Mouse (Mus musculus) frontal cortex, adult 2 months (tissue): ENCODE measurements around the gene Slc30a5. TPM values are rescaled to one million over a fixed set of nuclear protein-coding genes. Genes with fewer than 3 reads are reported as not detected.
"Not testable (repeated sequence)": the region's sequence is repeated elsewhere in the genome, so short reads cannot be mapped to it uniquely, and the experiment has no call there.

Experiments
- DNase-seq, 2 experiments: peaks; one replicate each; pipeline ENCODE4 v3.0.0; 2022; ENCODE audit warnings: low spot score in 1 of 2; ENCODE audit errors: extremely low spot score in 1 of 2
- polyA plus RNA-seq: library from polyadenylated mRNA; depleted of rRNA; stranded (reverse); fragments of >200 nt; gene quantifications from 2 replicates; pipeline ENCODE4 v1.2.3, GENCODE M21; 2012; rRNA removed

The Slc30a5 gene
- polyA plus RNA-seq: 42.0 and 43.4 TPM in 2 replicates

DNA sequence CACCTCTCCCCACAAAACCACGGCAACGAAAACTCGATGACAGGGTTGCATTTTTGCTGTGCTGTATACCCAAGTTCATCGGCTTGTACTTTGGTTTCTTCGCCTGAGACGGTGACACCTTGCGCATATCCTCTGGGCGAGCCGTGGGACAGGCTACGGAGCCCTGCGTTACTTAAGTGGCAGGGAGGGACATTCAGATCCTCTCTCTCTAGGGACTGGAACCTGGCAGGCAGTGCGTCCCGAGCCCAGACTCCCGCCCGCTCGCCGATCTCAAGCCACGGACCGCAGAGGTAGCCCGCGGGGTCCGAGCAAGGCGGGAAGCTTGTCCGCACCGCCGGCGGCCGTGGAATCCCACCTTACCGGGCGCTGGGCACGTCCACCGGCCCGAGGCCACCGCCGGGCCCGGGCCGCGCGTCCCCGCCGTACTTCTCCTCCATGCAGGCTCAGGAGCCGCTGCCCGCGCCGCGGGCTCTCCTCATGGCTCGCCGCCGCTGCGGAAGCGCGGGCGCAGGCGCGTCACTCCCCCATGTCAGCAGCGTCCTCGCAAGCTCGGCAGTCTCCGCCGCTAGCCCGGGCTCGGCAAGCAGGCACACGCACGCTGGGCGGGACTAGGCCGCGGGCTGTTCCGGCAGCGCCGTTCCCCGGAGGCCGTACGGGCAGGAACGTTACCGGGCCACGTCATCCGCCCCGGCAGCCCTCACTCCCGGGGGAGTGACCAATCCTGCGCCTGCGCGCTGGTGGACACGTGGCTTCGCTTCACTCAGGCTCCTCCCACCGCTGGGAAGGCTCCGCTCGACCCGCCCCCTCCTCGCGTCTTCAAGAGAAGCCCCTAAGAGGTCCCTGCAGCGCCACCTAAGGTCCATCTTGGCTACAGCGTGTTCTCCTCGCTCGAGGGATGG is at the start of gene Slc30a5:
Gene Slc30a5 (minus strand): TSS at position 687 of the 899 bp plus-strand sequence.
- DNase-seq: peak; percentile 99 to 100

DNA sequence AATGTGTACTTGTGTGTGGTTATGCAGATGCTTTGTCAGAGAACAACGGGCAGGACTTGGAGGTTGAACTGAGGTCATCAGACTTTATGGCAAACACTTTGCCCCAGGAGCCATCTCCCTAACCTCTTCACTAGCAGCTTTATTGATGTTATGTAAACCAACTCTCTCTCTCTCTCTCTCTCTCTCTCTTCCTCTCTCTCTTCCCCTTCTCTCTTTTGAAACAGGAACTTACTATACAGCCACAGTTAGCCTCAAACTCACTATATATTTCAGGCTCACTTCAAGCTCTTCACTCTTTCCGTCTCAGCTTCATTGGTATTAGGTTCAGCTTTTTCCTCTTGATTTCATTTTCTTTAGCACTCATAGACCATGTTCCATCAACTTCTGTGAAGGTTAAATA is 48.7 kb upstream of the Slc30a5 start:
- DNase-seq: no peak

DNA sequence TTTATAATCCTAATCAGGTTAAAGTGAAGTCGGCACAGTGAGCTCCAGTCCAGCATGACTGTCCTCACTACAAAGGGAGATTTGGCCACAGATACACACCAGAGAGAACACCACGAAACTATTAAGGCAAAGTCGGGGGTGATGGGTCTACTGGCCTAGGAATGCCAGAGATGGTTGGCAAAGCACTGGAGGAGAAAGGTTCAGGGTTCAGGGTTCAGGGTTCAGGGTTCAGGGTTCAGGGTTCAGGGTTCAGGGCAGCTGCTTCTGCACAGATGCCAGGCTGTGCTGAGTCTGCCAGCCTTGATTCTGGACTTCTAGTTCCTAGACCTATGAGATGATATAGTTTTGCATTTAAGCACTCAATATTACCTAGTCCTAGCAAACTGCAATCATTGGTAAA is 46.6 kb upstream of the Slc30a5 start:
- no peak for DNase-seq

DNA sequence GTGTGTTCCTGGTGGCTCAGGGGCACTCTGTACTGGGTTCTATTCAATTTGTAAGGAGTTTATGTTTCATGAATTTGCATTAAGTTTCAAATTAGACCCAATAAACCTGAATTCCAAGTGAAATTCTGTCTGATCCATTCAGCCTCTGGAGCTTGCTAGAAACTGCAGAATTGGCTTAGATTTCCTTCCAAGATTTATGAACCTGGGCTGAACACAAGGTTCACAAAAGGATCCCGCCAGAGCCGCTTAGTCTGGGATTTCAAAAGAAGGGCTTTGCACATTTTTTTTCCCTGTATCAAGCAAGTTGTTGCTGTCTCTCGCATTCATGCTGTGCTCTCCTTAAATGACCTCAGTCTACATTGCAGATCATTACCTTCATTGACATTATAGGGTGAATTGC is 46.1 kb upstream of the Slc30a5 start:
- no peak for DNase-seq

DNA sequence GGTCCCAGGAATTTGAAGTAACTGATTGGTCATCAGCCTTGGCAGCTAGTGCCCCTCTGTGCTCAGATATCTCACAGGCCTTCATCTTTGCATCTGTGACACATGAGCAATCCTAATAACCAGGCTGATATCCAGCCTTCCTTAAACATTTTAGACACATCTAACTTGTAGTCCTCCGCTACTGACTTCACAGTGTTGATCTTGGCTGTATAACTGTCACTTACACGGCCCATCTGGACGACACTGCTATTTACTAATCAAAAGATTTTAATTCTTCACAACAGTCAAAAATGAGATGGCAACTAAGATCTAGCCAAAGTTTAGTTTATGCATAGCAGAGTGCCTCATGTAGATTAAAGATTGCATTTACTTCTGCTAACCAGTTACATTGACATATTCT is 45.0 kb upstream of the Slc30a5 start:
- no peak for DNase-seq

DNA sequence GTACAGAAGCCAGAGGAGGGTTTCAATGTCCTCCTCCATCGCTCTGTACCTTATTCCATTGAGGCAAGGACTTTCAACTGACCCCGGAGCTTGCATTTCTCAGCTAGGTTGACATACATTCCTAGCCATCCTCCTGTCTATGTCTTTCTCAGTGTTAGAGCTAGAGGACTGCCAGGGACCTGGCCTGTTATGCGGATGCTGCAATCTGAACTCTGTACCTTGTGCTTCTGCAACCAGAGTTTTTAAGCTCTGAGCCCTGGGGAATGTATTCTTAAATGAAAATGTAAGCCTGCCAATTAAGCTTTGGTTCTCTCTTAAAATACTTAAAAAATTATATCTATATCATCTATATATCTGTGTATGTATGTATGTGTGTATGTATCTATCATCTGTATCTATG is 44.5 kb upstream of the Slc30a5 start:
- no peak for DNase-seq

DNA sequence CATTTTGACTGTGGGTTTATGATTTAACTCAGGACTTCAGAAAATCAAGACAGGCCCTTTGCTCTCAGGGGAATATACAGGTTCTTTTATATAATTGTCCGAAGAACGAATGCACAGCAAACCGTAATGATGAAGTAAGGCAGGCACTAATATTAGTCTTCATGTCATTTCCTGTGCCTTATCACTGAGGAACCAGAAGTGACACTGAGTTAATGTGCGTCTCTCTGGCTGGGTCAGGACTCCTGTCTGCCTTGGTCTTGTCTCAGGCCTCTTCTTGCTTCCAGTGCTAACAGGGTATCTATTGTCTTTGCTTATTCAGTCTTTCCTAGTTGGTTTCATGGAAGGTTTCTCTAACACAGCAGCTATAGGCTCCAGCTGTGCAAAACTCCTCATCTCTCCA is 41.9 kb upstream of the Slc30a5 start:
- DNase-seq: no peak

DNA sequence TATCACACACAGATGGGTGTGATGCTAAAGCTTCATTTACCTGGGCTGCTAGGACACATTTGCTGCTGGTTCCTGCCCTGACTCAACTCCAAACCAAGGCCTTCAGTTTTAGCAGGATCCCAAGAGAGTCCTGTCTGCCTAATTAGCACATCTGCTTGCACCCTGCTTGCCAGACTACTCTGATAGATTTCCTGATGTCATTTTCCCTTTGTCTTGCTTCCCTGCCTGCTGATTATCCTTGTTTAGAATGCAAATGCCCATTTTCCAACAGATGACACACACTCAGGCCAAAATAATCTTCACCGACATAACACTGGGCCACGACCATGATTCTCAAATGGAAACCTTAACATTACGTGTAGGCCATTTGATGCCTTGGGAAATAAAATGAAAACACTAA is 41.4 kb upstream of the Slc30a5 start:
- DNase-seq: no peak

DNA sequence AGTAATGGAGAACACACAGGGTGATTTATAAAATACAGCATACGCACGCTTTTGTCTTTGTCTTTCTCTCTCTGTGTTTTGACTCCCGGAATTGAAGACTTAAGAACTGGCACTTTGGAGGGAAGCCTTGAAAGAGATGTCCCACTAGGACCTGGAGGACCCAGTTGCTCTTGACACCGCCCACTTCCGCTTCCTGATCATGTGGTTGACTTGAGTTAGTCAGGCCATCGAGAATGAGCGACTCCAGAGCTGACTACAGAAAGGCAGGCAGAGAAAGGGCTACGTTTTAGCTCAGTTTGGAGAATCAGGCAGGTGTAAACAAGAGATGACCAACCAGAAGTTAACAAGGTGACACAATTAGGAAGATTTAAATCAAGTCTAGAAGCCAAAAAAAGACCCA is 40.3 kb upstream of the Slc30a5 start:
- DNase-seq: no peak

DNA sequence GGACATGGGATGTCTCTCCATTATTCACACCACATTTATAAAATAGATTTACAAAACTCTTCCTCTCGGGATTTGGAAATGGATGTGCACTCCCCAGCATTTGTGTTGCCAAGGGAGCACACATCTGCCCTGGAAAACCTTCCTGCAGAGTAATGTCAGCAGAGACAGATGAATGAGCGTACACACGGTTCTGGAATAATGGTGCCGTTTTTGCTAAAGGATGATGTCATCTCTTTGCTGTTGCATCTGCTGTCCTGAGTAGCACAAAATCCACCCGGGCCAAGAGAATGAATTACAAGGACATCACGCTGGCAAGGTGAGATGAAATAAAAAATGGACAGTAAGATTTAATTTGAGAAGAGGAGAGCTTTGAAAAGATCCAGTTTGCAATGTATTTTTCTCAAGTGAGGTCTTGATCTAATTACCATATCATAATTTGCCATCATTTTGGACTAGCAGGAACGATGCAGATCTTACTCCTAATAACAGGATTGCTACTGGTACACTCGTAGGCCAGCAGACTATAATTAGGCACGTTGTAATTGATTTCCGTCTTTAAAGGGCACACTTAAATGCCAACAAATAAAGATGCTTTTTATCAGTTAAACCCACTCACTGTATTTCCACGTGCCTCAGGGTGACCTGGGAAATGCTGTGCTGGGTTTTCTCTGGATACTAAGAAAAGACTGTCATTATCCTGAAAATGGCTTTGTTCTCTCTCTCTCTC is 38.4 kb upstream of the Slc30a5 start:
- DNase-seq: peak in 1 of 2 experiments; percentile 28

DNA sequence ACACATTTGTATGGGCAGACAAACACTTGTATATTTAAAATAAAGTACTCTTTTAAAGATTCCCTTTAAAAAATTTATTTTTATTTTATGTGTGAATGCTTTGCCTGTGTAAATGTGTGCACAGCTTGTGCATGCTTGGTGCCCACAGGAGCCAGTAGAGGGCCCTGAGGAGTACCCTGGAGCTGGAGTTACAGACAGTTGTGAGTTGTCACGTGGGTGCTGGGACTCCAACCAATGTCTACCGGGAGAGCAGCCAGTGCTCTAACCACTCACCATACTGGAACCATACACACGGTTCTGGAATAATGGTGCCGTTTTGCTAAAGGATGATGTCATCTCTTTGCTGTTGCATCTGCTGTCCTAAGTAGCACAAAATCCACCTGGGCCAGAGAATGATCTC is 36.6 kb upstream of the Slc30a5 start:
- DNase-seq: no peak

DNA sequence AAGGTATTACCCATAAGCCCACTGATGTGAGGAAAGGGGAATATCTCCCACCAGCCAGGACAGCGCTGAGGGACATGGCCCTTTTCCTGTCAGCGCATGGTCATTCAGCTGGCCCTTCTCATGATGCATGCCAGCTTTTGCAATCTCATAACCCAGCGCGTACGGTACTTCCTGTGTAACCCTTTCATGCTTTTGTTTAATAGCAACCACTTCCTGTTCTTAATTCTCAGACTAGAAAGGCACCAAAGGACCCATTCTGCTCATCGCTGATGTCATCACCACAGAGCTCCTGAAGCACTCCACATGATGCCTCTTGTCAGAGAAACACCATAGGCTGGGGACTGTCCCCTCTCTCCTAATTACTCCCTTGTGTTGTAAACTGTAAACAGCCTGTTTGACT is 33.1 kb upstream of the Slc30a5 start:
- DNase-seq: no peak

DNA sequence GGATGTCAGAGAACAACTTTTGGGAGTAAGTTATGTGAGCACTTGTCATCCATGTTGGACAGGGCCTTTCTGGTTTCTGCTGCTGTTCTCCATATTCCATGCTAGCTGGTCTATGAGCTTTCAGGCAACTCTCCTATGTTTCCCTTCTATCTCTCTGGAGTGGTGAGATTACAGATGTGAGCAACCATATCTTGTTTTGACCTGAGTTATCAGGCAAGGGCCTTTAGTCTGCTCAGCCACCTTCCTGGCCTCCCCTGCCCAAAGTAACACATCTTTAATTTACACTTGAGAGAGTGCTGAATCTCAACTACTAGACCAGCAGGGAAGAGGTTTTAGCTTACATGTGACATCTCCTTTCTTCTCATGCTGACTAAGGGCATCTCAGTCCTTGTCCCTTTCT is 32.5 kb upstream of the Slc30a5 start:
- DNase-seq: no peak

DNA sequence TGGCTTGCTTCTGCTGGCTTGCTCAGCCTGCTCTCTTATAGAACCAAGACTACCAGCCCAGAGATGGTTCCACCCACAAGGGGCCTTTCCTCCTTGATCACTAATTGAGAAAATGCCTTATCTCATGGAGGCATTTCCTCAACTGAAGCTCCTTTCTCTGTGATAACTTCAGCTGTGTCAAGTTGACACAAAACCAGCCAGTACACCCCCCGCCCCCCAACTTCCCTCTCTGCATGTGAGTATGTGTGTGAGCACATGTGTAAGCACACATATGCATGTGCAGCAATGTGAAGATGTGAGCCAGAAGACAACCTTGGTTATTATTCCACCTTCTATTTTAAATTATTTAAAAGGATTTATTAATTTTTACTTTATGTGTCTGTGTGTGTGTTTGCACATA is 30.7 kb upstream of the Slc30a5 start:
- not testable (repeated sequence) for DNase-seq

DNA sequence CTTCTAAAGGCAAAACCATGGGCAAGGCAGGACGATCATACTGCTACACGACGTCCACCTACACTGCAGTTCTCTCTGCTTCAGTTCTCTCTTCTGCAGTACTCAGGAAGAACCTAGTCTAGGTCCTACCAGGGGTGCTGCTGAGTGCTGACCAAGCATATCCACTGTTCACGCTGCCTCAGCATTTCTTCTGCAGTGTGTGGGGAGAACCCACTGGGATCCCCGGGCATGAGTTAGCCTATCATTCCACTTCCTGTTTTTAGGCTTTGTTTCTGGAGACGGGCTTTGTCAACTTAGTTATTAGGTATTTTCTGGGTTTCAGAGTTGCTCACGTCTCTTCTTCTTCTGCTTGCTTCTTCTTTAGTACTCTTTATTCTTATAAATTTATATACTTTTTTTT is 25.9 kb upstream of the Slc30a5 start:
- no peak for DNase-seq

DNA sequence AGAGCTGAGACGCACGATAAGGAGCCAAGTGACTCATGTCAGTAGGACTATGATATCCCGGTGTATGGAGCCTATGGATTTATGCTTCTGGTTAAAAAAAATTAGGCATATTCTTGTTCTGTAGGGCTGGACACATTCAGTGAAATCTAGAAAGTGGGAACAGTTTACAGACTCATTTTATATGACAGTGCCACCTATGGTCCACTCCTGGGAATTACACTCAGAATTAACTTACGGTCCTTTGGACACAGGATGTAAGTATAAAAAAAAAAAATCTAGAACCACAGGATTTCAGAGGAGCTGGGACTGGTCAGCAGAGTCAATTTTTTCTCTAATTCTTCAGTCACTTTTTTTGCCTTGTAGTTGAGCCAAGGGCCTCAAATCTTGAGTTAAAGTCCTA is 20.9 kb upstream of the Slc30a5 start:
- DNase-seq: peak in 1 of 2 experiments; percentile 69

DNA sequence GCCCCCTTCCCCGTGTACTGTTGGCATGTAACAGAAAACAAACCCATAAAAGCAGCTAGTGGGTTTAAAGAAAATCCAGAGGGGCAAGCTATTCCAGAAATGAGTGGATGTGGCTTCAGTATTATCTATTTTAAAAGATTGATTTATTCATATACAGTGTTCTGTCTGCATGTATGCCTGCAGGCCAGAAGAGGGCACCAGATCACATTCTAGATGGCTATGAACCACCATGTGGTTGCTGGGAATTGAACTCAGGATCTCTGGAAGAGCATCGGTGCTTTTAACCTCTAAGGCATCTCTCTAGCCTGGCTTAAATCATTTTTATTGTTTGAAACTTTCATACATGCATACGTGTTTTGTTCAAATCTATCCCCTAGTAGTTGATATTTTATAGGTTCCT is 19.9 kb upstream of the Slc30a5 start:
- no peak for DNase-seq

DNA sequence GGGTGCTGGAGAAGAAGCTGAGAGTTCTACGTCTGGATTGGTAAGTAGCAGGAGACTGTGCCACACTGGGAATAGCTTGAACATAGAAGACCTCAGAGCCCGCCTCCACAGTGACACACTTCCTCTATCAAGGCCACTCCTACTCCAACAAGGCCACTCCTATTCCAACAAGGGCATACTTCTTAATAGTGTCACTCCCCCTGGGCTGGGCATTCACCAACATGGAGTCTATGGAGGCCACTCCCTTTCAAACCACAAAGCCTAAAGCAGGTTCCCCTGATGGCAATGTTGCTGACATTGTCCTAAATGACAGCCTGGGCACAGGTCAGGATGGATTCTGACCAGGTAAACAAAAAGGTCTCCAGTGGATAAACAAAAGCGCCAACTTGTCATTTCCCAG is 15.9 kb upstream of the Slc30a5 start:
- no peak for DNase-seq

DNA sequence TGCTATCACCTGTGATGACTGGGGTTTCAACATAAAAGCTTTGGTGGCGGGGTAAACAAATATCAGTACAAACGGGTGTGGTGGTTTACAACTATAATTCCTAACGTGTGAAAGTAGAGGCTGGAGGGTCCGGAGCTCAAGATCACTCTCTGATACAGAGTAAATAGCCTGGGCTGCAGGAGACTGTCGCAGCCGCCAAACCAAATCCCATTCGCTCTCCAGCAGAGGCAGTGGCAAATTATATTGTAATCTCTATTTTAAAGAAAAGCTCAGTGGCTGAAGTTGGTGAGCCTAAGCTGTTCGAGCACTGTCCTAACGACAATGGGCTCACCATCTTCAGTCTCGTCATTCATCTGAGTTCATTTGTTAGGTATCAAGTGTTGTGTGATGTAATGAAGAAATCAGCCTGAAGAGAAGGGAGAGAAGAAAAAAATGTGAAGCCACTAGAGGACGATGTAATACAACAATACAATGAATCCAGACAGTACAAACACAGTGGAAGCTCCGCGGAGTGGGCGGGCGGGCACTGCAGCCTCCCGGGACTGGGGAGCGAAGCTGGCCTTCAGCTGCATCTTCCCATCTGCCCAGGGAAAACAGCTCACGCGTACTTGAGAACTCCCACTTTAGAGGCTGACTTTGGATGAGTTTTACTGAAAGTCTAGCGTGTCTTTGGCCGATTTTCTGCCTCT is 13.8 kb upstream of the Slc30a5 start:
- peak; percentile 30 to 78 for DNase-seq

DNA sequence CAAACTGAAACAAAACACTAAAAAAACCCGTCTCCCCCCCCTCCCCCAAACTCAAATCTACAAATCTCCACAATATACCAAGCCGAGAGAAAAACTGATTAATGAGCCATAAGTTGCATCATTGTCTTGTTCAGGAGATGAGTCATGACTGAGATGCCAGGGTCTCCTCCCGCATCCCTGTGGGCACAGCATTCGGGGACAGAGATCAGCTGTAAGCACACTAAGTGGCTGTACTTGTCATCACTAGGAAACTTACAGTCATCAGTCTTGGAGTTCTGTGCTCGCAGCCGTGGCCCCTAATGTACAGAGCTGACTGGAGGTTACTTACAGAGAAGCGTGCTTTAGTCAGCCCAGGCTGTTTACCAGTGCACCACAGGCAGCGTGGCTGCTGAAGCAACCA is 13.0 kb upstream of the Slc30a5 start:
- no peak for DNase-seq

DNA sequence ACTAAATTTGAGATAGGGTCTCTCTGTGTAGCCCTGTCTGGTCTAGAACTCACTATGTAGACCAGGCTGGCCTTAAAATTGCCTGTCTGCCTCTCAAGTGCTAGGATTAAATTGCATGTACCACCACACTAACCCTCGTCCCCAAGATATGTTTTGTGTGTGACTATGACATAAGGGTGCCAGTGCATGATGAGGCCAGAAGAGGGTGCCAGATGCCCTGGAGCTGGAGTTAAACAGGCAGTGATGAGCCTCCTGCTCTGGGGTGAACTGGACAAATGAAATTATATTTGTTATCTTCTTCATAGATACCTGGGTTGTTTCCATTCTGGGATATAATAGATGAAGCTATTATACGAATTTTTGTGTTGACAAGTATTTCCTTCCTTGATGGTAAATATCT is 10.7 kb upstream of the Slc30a5 start:
- DNase-seq: no peak
